Mouse (Mus musculus): ENCODE measurements around the gene Ankrd12. TPM values are rescaled to one million over a fixed set of nuclear protein-coding genes. Genes with fewer than 3 reads are reported as not detected.
A peak's percentile ranks its signal among the peaks of the same experiment; 100 is the strongest.

Gene Ankrd12
- total RNA-seq (2017), result 50.5 and 62.8 TPM in 2 replicates

DNA sequence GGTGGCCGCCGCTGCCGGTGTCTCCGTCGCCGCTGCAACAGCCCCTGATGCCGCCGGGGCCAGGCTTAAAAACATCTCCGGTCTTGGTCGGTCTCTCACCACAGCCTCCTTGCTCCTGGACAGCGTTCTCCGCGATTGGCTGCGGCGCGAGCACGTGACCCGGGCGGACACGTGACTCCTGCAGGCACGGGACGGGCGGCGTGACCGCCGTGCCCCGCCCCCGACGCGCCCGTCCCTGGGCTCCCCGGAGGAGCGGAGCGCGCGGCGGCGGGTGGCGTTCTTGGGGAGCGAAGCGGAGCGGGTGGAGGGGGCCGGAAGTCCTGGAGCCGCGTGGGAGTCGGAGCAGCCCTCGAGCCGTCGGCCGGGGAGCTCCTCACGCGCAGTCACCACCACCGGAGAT lies at the start of gene Ankrd12:
TSS of gene Ankrd12 (minus strand) at position 156 of the 400 bp plus-strand sequence.
- peak; percentile 82 for ATAC-seq (replicated peaks; ENCODE audit: low read depth, poor library complexity, severe bottlenecking)

DNA sequence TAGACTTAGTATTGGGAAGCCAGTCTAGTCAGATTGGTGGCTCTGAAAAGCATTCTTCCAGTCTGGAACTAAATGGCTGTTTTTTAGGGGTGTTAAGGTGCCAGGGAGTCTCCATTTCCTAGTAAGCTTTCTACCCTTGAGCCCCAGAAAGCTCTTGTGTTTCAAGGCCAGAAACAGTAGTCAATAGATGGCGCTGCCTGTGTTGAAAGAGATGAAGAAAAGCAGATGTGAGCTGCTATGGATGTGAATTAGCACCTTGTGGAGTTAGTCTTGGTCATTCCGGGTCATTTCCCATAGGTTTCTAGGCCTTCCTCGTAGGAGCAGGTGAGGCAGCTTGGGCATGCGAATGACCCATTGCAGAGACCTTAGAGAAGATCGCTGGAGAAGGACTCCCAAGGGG lies 48.3 kb upstream of the Ankrd12 start:
- no peak for ATAC-seq (replicated peaks; ENCODE audit: low read depth, poor library complexity, severe bottlenecking)

DNA sequence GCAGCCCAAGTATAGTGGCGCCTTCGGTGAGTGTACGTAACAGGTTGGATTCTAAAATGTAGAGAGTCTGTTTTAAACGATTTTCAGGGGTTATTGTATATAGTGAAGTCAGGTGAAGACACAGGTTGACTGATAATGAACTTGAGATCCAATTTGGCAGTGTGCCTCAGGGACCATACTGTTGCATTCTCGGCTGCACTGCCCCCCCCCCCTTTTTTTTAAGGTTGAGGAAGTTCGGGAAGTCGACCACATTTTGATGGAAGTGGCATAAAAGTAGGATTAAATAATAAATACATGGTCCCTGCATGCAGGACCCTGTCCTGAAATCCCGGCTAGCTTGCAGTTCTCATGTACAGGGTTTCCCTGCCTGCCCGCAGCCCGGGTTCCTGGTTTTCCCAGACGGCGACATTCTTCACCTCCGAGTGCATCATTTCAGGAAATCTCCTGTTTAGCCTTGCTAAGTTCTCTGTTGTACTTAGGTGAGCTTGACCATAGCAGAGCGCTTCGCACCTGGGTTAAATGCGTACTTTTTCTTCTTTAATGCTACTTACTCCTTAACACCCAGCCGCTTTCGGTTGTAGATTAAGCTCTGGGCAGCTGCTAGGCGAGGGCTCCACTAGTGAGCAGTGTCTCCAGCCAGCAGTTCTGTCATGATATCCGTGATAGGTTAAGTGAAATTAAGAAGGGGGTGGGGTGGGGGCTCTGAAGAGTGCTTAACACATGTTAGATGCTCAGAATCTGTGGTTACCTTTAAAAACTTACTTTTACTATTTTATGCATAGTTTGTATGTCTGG lies 47.1 kb upstream of the Ankrd12 start:
- no peak for ATAC-seq (replicated peaks; ENCODE audit: low read depth, poor library complexity, severe bottlenecking)

DNA sequence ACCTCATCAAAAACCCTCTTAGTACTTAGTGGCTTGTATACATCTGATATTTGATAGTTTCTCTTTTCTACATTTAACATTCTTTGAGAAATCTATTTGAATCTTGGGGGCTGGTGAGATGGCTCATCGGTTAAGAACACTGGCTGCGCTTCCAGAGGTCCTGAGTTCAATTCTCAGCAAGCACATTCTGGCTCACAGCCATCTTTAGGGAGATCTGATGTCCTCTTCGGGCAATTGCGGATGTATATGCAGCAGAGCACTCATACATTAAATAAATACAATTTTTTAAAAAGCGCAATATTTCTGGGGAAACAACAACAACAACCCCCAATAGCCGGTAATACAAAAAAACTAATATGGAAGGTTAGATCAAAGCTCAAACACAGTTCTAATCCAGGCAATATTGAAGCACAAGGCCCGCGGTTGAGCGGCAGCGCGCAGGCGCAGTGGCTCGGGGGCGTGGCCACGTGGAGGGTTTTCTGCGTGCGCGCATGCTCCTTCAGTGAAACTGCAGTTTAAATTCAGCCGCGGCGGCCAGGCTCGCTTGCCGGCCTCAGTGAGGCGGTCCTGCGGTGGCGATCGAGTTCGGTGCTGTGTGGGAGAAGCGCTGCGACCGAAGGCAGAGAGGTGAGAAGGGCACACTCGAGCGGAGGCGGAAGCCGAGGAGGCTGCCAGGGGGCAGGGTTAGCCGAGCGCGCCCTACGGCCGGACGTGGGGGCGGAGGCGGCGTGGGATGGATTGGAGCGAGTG lies 46.4 kb upstream of the Ankrd12 start, which contains the start of gene Ddx11:
TSS of gene Ddx11 (plus strand) at position 455 of the 750 bp plus-strand sequence.
- ATAC-seq (replicated peaks; ENCODE audit: low read depth, poor library complexity, severe bottlenecking), result peak; percentile 85

DNA sequence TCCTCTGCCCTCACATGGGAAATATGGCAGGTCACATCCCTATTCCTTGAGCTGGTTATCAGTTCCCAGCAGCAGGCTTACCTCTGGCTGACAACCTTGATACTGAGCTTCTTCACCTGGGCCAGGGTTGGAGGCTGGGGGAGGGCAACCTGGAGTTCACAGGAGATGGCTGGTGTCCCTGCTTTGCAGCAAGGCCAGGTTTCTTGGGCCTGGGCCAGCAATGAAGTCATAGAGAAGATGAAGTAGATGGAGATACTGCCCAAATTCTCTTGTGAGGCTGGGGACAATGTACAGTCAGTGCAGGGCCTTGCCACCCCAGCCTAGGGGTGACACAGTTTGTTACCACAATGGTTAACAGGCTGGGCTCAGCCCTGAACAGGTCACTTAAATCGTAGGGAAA lies 43.8 kb upstream of the Ankrd12 start:
- no peak for ATAC-seq (replicated peaks; ENCODE audit: low read depth, poor library complexity, severe bottlenecking)

DNA sequence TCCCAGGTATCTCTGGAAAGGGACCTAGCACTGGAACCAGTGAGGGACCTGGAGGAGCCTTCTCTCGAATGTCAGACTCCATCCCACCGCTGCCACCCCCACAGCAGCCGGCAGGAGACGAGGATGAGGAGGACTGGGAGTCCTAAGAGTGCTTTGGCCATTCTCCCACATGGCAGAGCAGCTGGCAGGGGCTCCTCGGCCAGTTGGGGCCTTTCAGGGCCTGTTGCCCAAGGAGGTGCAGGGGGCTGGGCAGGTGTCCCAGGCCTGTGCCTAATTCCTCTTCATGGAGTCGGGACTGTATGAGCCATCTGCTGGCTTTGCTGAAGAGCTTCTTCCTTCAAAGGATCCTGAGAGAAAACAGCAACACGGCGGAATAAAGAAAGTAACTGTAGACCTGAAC lies 42.1 kb upstream of the Ankrd12 start:
- no peak for ATAC-seq (replicated peaks; ENCODE audit: low read depth, poor library complexity, severe bottlenecking)

DNA sequence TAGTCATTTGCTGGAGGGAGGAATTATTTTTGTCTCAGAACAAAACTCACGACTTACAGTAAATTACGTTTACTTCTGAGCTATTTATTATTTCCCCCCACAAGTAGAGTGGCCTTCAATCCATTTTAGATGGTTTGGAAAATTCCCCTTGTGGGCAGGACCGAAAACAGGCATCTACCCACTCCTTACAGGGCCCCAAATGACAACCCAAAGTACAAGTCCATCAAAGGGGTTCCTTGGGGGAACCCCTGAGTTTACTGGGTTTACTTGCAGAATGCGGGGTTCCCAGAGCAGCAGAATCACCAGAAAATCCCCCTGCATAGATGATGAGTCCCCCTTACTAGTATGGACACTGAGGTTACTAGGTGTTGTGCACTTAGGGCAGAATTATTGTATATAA lies 35.3 kb upstream of the Ankrd12 start:
- ATAC-seq (replicated peaks; ENCODE audit: low read depth, poor library complexity, severe bottlenecking), result no peak

DNA sequence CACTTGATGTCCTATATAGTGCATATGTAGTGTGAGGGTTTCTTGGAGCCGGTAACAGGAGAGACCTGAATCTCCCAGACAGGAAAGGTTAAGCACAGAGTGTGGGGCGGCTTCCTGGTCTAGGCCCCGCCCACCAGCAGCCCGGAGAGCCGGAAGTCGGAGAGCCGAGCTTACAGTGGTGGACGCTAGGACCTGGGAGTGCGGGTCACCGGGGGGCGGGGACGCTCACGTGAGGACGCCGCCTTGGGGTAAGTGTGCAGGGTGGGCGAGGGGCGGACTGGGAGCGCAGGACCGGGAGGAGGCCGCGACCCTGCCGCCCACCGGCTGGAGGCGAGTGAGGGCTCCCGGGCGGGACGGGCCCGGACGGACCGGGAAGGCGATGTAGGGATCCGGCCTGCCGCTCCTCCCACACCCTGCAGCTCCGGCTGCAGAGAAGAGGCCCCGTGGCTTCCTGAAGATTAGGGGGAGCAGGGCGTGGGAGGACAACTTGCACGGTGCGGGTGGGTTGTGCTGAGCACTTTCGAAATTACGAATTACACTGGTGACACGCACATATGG lies 34.6 kb upstream of the Ankrd12 start, which contains the start of gene Washc1:
TSS of gene Washc1 (plus strand) at position 144 of the 558 bp plus-strand sequence.
- peak; percentile 88 for ATAC-seq (replicated peaks; ENCODE audit: low read depth, poor library complexity, severe bottlenecking)

DNA sequence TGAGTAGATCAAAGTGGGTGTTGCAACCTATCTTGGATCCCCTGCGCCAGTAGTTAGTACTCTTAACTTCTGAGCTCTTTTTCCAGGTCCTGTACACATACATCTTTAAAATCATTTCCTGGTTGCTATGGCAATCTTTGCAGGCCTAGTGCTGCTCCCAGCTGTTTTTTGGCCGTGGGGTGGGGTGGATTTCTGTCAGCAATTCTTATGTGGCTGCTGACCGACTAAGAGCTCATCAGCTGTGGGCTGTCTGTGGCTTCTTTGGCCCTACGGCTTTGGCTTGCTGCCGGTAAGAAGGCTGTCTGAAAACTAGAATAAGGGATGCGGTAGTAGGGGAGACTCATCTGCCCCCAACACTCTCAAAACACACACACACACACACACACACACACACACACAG lies 33.9 kb upstream of the Ankrd12 start:
- peak; percentile 19 for ATAC-seq (replicated peaks; ENCODE audit: low read depth, poor library complexity, severe bottlenecking)

DNA sequence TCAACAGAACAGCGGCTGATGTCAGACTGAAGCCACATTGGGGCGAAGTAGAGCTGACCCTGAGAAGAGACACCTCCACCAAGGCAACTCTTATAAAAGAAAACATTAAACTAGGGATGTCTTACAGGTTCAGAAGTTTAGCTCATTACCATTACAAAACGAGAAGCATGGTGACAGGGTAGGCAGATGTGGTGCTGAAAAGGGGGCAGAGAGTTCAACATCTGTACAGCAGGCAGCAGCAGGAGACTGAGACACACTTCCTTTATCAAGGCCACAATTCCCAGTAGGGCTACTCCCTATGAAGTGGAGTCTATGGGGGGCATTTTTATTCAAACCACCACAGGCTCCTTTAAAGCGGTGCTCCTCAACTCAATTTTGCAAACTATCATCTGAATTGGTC lies 31.3 kb upstream of the Ankrd12 start:
- ATAC-seq (replicated peaks; ENCODE audit: low read depth, poor library complexity, severe bottlenecking), result no peak

DNA sequence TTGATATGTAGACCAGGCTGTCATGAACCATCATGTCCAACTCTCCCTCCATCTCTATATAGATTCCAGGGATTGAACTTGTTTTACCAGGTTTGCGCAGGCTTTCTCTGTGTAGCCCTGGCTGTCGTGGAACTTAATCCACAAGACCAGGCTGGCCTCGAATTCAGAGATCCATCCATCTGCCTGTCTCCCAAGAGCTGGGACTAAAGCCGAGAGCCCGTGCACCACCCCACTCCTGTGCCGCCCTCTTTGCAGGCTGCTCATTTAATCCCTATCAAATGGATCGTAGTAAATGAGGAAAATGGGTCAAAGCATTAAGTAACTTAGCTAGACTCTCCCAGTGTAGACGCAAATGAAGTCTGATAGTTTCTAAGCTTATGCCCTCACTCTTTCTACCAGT lies 30.6 kb upstream of the Ankrd12 start:
- no peak for ATAC-seq (replicated peaks; ENCODE audit: low read depth, poor library complexity, severe bottlenecking)

DNA sequence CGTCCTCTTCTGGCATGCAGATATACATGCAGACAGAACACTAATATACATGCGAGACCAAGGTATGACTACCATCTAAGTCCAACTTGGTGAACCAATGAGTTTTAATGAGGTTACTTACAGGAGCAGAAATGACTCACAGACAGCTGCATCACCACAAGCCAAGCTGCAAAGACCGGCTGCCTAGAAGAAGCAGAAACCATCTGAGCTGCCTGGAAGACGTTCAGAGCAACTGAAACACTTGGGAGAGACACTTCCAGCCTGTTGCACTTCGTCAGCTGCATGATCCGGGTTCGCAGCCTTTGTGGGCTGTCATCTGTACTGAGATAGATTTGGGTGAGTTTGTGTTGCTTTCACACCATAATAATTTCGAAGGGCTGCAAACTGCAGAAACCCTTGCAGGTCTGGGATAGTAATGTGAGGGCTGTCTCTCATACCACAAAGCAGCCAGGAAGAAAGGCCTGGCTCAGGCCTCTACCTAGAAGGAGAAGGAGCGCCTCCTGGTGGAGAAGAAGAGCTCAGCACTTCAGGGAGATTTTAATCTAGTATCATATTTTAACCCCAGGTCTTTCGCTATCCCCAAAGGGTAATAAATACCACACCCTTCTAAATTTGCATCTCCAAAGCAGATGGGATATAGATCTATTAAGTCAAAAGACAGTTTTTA lies 29.8 kb upstream of the Ankrd12 start:
- ATAC-seq (replicated peaks; ENCODE audit: low read depth, poor library complexity, severe bottlenecking), result peak; percentile 51

DNA sequence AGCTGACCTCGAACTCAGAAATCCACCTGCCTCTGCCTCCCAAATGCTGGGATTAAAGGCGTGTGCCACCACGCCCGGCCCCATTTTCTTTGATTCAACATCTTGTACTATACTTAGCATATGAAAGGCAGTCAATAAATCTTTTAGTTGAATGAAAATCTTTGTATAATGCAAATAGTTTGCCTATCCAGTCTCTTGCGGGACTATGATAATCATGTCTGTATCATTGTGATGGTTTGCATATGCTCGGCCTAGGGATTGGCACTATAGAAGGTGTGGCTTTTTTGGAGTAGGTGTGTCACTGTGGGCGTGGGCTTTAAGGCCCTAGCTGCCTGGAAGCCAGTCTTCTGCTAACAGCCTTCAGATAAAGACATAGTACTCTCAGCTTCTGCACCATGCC lies 27.2 kb upstream of the Ankrd12 start:
- no peak for ATAC-seq (replicated peaks; ENCODE audit: low read depth, poor library complexity, severe bottlenecking)

DNA sequence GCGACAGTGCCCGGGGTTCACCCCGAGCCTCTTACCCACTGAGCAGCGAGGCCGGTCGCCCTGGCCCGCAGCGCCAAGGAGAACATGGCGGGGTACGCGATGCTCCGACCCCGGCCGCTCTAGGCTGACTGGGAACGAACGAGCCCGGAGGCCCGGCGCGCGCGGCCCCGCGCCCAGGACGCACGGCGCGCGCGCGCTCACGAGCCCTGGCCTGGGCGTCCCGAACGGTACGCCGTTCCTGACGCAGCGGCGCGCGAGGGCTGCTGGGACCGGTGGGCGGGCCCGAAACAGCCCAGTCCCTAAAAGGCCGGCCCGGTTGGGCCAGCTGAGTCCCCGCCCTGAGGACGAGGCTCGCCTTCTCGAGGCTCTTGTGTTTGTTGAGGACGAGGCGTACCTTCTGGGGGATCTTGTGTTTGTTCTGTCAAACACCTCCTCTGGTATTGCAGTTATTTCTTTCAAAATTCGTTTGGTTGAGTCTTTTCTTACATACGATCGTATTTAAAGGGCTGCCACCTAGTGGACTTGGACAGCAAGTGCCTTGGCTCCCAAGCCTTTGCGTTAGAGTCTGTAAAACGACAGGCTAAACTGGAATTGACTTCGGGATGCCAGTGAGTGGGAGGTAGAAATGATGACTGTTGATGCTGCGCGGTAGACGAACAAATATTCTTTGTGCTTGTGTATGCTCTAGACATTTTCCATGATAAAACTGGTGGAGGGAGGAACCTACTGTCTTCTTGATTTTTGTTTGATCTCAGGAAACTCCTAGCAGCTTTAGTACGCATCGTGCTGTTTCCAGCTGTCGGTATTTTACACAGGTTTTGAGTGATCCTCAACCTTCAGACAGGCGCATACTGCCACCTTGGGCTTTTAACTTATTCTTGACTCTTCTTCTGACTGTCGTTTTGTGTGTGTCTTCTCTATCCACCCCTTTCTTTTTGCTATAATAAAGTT lies 24.8 kb upstream of the Ankrd12 start, which contains the start of gene Ndufv2:
TSS of gene Ndufv2 (minus strand) at position 180 of the 951 bp plus-strand sequence.
- peak; percentile 94 for ATAC-seq (replicated peaks; ENCODE audit: low read depth, poor library complexity, severe bottlenecking)

DNA sequence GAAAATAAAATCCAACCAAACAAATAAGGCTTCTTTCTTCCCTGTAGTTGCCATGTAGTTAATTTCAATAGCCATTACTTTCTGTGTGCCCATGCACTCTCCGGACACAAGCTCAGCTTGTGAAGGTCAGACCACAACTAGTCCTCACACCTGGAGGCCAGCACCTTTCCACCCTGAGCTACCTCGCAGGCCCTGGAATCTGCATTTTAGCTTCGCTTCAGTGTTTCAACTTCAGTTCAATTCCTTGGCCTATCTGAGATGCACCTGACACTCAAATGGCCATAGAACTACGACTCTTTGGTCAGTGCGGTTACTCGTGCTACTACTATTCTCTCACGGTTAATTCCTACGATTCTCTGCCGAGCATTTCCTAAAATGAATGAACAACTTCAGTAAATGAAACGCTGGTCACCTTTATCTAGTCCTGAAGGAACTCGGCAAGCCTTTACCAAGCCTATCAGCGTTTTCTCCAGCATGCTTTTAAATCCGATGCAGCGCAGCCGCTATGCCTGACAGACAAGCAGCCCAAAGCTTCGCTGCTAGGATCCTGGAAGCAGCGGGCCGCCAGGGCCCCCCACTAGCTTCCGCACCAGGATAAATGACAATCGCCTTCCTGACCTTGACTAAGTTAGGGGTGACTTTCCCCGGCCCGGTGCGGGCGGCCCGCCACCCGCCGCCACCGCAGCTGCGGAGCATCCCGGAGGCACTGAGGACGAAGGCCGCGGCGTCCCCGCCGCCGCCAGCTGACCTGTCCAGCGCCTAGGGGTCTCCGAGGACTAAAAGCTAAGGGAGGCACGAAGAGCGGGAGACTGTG lies 23.9 kb upstream of the Ankrd12 start:
- peak; percentile 7 for ATAC-seq (replicated peaks; ENCODE audit: low read depth, poor library complexity, severe bottlenecking)

DNA sequence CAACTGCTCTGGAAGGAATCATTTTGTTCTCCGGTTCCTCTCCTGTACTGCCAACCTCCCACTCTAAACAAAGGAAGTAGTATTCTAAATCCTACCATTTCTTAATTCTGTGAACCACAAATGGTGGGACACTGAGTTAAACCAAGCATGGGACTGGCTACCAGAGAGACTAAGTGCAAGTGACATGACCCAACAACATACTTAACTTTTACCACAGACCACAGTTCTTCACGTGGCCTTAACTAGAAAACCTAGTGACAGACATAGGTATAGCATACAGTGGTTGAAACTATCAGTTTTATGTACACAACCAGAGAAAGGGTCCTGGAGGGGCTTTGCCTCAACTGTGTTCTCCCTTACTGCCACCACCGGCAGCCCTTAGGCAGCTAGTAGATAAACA lies 15.8 kb upstream of the Ankrd12 start:
- peak; percentile 63; the same call in 1 of the 2 replicates for ATAC-seq (replicated peaks; ENCODE audit: low read depth, poor library complexity, severe bottlenecking)

DNA sequence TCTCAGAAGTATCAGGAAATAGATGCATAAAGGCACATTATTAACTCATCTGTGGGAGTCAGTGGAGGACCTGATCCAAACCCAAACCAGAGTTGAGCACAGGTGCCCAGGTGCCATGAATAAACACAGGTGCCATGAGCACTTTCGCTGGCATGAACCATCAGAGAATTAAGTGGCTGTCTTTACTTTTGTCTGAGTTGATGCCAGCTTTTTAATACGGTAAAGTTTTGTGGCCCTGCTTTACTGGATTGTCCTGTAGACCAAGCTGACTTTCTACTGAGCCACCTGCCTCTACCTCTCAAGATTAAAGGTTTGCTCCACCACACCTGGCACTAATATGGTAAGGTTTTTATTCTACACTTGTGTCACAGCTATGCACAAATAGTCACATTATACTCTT lies 15.2 kb upstream of the Ankrd12 start:
- no peak for ATAC-seq (replicated peaks; ENCODE audit: low read depth, poor library complexity, severe bottlenecking)

DNA sequence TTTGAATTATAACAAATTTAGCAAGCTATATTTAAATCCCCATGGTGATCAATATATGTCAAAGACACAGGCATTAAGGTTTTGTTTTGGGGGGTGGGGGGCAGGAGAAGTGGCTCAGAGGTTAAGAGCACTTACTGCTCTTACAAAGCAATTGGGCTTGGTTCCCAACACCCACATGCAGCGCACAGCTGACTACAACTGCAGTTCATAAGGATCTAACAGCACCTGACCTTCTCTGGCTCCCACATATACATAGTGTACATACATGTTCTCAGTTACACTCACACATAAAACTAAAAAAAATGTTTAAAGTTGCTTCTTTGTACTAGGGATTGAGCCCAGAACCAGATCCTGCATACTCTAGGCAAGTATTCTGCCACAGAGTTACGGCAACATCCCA lies 14.5 kb upstream of the Ankrd12 start:
- ATAC-seq (replicated peaks; ENCODE audit: low read depth, poor library complexity, severe bottlenecking), result no peak
